ENCODE assay signal across 10 mouse cellular contexts in genomic region chr10:128039167-128039566, GRCm38 (mm10). TPM values are rescaled to one million over a fixed set of nuclear protein-coding genes. Genes with fewer than 3 reads are reported as not detected.
DNase-seq lines count a peak whose midpoint lies in the region; ATAC-seq lines count a peak whose summit lies in the region.
"Had no signal": no experiment of that assay in that cellular context is flagged by ENCODE, and none has a peak within 500 bp of the region (broad histone marks: within the 10 kb centered on the region; RNA-seq: fewer than 3 reads in every experiment).

No protein-coding gene starts in this region.

- WGBS in heart, embryonic 11.5 days (ENCODE audit: insufficient replicate concordance) = 48% methylated on average over 5 of the region's 5 CpGs
- 59% methylated on average over 5 of the region's 5 CpGs for WGBS in neural tube, embryonic 13.5 days
- 54% methylated on average over 5 of the region's 5 CpGs for WGBS in neural tube, embryonic 15.5 days

- H3K4me3 ChIP-seq in heart, embryonic 11.5 days (ENCODE audit: low read depth, low read length) = no peak overlapping the region
- no peak overlapping the region for H3K4me3 ChIP-seq in neural tube, embryonic 13.5 days
- H3K4me3 ChIP-seq in neural tube, embryonic 15.5 days (replicated peaks) = no peak overlapping the region

- H3K36me3 ChIP-seq in heart, embryonic 11.5 days (ENCODE audit: control insufficient read depth, insufficient read depth, low read length) = peaks cover 11% of the 10 kb centered on the region
- peaks cover 53% of the 10 kb centered on the region for H3K36me3 ChIP-seq in neural tube, embryonic 13.5 days
- H3K36me3 ChIP-seq in neural tube, embryonic 15.5 days = peaks cover 36% of the 10 kb centered on the region

- H3K27ac ChIP-seq in heart, embryonic 11.5 days (ENCODE audit: low read depth, low read length) = 0 out of 2 replicates have a peak overlapping the region, but pooled peaks have one; percentile 41
- H3K27ac ChIP-seq in neural tube, embryonic 13.5 days (replicated peaks) = no peak overlapping the region
- H3K27ac ChIP-seq in neural tube, embryonic 15.5 days (replicated peaks) = no peak overlapping the region

- DNase-seq in heart, adult 8-10 months (ENCODE audit: low spot score) = no peak
- DNase-seq in liver = peak; percentile 81
- DNase-seq in left cerebral cortex, adult 18-20 months (ENCODE audit: low spot score in 2 of 2) = no peak
- DNase-seq in adrenal gland, adult 18-20 months (ENCODE audit: low spot score in 2 of 2) = no peak
- DNase-seq in embryo, embryonic 10.5 days (ENCODE audit: low spot score) = no peak
- DNase-seq: kidney, postnatal 14 days; right cerebral cortex, adult 18-20 months had no signal

- 0 out of 2 replicates have a peak overlapping the region, but pooled peaks have one; percentile 24 for H3K9ac ChIP-seq in heart, embryonic 11.5 days (ENCODE audit: low read depth, low read length)
- H3K9ac ChIP-seq in neural tube, embryonic 13.5 days = 0 out of 2 replicates have a peak overlapping the region, but pooled peaks have one; percentile 17
- no peak overlapping the region for H3K9ac ChIP-seq in neural tube, embryonic 15.5 days (replicated peaks)

- no peak for ATAC-seq in heart, embryonic 11.5 days (replicated peaks; ENCODE audit: insufficient number of reproducible peaks, low FRiP score, low TSS enrichment)
- ATAC-seq in neural tube, embryonic 13.5 days (ENCODE audit: low read depth) = no peak
- no peak for ATAC-seq in neural tube, embryonic 15.5 days (ENCODE audit: low FRiP score)

- H3K9me3 ChIP-seq in heart, embryonic 11.5 days (replicated peaks; ENCODE audit: control insufficient read depth, low read length) = no peaks in the 10 kb centered on the region
- no peaks in the 10 kb centered on the region for H3K9me3 ChIP-seq in neural tube, embryonic 13.5 days
- no peaks in the 10 kb centered on the region for H3K9me3 ChIP-seq in neural tube, embryonic 15.5 days (replicated peaks)

- H3K4me1 ChIP-seq in heart, embryonic 11.5 days (ENCODE audit: control insufficient read depth, insufficient read depth, low read length) = peaks cover 59% of the 10 kb centered on the region
- peaks cover 54% of the 10 kb centered on the region for H3K4me1 ChIP-seq in neural tube, embryonic 13.5 days (replicated peaks)
- peaks cover 49% of the 10 kb centered on the region for H3K4me1 ChIP-seq in neural tube, embryonic 15.5 days

- H3K4me2 ChIP-seq in heart, embryonic 11.5 days = peak overlapping the region; percentile 45
- no peak overlapping the region for H3K4me2 ChIP-seq in neural tube, embryonic 13.5 days
- no peak overlapping the region for H3K4me2 ChIP-seq in neural tube, embryonic 15.5 days

- H3K27me3 ChIP-seq in heart, embryonic 11.5 days (ENCODE audit: control insufficient read depth, insufficient read depth, low read length) = no peaks in the 10 kb centered on the region
- no peaks in the 10 kb centered on the region for H3K27me3 ChIP-seq in neural tube, embryonic 13.5 days
- no peaks in the 10 kb centered on the region for H3K27me3 ChIP-seq in neural tube, embryonic 15.5 days (replicated peaks)

RNA-seq across cellular contexts. Expression of gene Naca, which starts 3.8 kb away (rescaled TPM):
- 678 and 713 TPM in 2 replicates for polyA plus RNA-seq in heart, embryonic 11.5 days (2014; fragmentation: Nextera tagmentation; extraction: Ambion mirVana)
- total RNA-seq in heart, adult 8-10 months (2022) = 100 to 1,000 TPM; 503 to 580 (median 537) TPM
- polyA plus RNA-seq in neural tube, embryonic 13.5 days (2015; fragmentation: Nextera tagmentation; extraction: Ambion mirVana) = 612 and 618 TPM in 2 replicates
- 484 and 547 TPM in 2 replicates for polyA plus RNA-seq in neural tube, embryonic 15.5 days (2015; fragmentation: Nextera tagmentation; extraction: Ambion mirVana)
- 100 to 1,000 TPM; 337 to 359 TPM for total RNA-seq in left cerebral cortex, adult 18-20 months (2021)
- 100 to 1,000 TPM; 612 to 654 TPM for total RNA-seq in adrenal gland, adult 18-20 months (2021)

RNA-seq across cellular contexts. Expression of gene Ptges3, which starts 19.6 kb away (rescaled TPM):
- 354 and 377 TPM in 2 replicates for polyA plus RNA-seq in heart, embryonic 11.5 days (2014; fragmentation: Nextera tagmentation; extraction: Ambion mirVana)
- 100 to 1,000 TPM in 1 of 4 experiments, 10 to 100 TPM in 3; 77.8 to 104 (median 91.6) TPM for total RNA-seq in heart, adult 8-10 months (2022)
- polyA plus RNA-seq in neural tube, embryonic 13.5 days (2015; fragmentation: Nextera tagmentation; extraction: Ambion mirVana) = 448 and 456 TPM in 2 replicates
- 394 and 409 TPM in 2 replicates for polyA plus RNA-seq in neural tube, embryonic 15.5 days (2015; fragmentation: Nextera tagmentation; extraction: Ambion mirVana)
- 100 to 1,000 TPM; 137 to 142 TPM for total RNA-seq in left cerebral cortex, adult 18-20 months (2021)
- 100 to 1,000 TPM; 228 to 248 TPM for total RNA-seq in adrenal gland, adult 18-20 months (2021)

RNA-seq across cellular contexts. Expression of gene Prim1, which starts 24.2 kb away (rescaled TPM):
- 56.0 and 61.4 TPM in 2 replicates for polyA plus RNA-seq in heart, embryonic 11.5 days (2014; fragmentation: Nextera tagmentation; extraction: Ambion mirVana)
- 1 to 10 TPM; 1.5 to 2.2 (median 1.7) TPM for total RNA-seq in heart, adult 8-10 months (2022)
- 32.1 and 35.9 TPM in 2 replicates for polyA plus RNA-seq in neural tube, embryonic 13.5 days (2015; fragmentation: Nextera tagmentation; extraction: Ambion mirVana)
- polyA plus RNA-seq in neural tube, embryonic 15.5 days (2015; fragmentation: Nextera tagmentation; extraction: Ambion mirVana) = 33.7 and 45.5 TPM in 2 replicates
- 1 to 10 TPM; 8.9 to 9.1 TPM for total RNA-seq in left cerebral cortex, adult 18-20 months (2021)
- 1 to 10 TPM; 2.8 to 3.5 TPM for total RNA-seq in adrenal gland, adult 18-20 months (2021)

RNA-seq across cellular contexts. Expression of gene Hsd17b6, which starts 31.8 kb away (rescaled TPM):
- not detected in 2 replicates for polyA plus RNA-seq in heart, embryonic 11.5 days (2014; fragmentation: Nextera tagmentation; extraction: Ambion mirVana)
- not detected for total RNA-seq in heart, adult 8-10 months (2022)
- polyA plus RNA-seq in neural tube, embryonic 13.5 days (2015; fragmentation: Nextera tagmentation; extraction: Ambion mirVana) = not detected in 2 replicates
- polyA plus RNA-seq in neural tube, embryonic 15.5 days (2015; fragmentation: Nextera tagmentation; extraction: Ambion mirVana) = not detected in 2 replicates
- total RNA-seq in left cerebral cortex, adult 18-20 months (2021) = not detected
- total RNA-seq in adrenal gland, adult 18-20 months (2021) = not detected

RNA-seq across cellular contexts. Expression of gene Atp5b, which starts 43.9 kb away (rescaled TPM):
- 4,523 and 4,948 TPM in 2 replicates for polyA plus RNA-seq in heart, embryonic 11.5 days (2014; fragmentation: Nextera tagmentation; extraction: Ambion mirVana)
- total RNA-seq in heart, adult 8-10 months (2022) = 1,000 to 10,000 TPM; 7,887 to 9,725 (median 8,934) TPM
- 2,119 and 2,171 TPM in 2 replicates for polyA plus RNA-seq in neural tube, embryonic 13.5 days (2015; fragmentation: Nextera tagmentation; extraction: Ambion mirVana)
- 2,338 and 2,396 TPM in 2 replicates for polyA plus RNA-seq in neural tube, embryonic 15.5 days (2015; fragmentation: Nextera tagmentation; extraction: Ambion mirVana)
- 1,000 to 10,000 TPM; 1,718 to 1,797 TPM for total RNA-seq in left cerebral cortex, adult 18-20 months (2021)
- 1,000 to 10,000 TPM; 2,783 to 4,328 TPM for total RNA-seq in adrenal gland, adult 18-20 months (2021)
